Mouse (Mus musculus): ENCODE data around the gene Rnaseh2b. TPM values are rescaled to one million over a fixed set of nuclear protein-coding genes. Genes with fewer than 3 reads are reported as not detected.

The Rnaseh2b gene
- polyA plus RNA-seq, 1 experiment from 2014 or later, result 56.1 TPM

DNA sequence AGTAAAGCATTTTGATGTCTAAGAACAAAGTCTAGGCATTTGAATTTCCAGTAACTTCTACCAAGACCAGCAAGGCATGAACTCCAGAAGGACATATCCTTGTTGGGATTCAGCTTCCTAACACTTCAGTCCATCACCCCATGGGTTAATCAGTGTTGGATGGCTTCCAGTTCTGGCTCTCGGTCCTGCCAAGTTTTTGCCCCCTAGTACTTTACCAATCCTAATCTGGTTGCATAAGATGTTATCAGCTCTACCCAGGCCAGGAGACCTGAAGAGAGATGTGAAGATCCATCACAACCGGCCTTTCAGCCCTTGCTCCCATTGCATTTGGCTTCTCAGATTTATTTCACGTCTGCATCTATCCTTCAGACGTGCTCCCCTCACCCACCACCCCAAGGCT, 129.9 kb downstream of the Rnaseh2b start:
- no peaks in the 10 kb centered on the region for H3K9me3 ChIP-seq (ENCODE audit: control insufficient read depth)
- 66% methylated on average over 4 of the region's 4 CpGs for WGBS
- no peak overlapping the region for H3K27ac ChIP-seq (ENCODE audit: low read depth, low read length)
- H3K4me1 ChIP-seq (replicated peaks; ENCODE audit: control insufficient read depth, insufficient read depth, low read length), result no peaks in the 10 kb centered on the region
- H3K4me3 ChIP-seq (ENCODE audit: low read depth, low read length), result no peak overlapping the region
- no peak overlapping the region for H3K9ac ChIP-seq (ENCODE audit: low read depth, low read length)
- H3K4me2 ChIP-seq (replicated peaks; ENCODE audit: low read depth), result no peak overlapping the region
- no peak for ATAC-seq
- H3K36me3 ChIP-seq (ENCODE audit: control insufficient read depth, insufficient read depth), result no peaks in the 10 kb centered on the region
- H3K27me3 ChIP-seq (replicated peaks; ENCODE audit: control insufficient read depth, insufficient read depth, low read length), result no peaks in the 10 kb centered on the region
- no peak for TF ChIP-seq CTCF (IDR thresholded peaks at IDR 0.05; ENCODE audit: low read depth)

Other genes with a start within 250 kb of the Rnaseh2b start
- gene Dleu7, start 458 bp downstream of the Rnaseh2b start, polyA plus RNA-seq (2015; fragmentation: Nextera tagmentation; extraction: Ambion mirVana), result 0.50 and 0.57 TPM in 2 replicates
- gene Gucy1b2, start 163.7 kb downstream of the Rnaseh2b start, polyA plus RNA-seq (2015; fragmentation: Nextera tagmentation; extraction: Ambion mirVana), result 0.07 TPM in 1 of 2 replicates, not detected in the other

Data from intestine, postnatal 0 days (tissue).